Comparison of ENCODE assay signal across 13 mouse cellular contexts in the genomic region with DNA sequence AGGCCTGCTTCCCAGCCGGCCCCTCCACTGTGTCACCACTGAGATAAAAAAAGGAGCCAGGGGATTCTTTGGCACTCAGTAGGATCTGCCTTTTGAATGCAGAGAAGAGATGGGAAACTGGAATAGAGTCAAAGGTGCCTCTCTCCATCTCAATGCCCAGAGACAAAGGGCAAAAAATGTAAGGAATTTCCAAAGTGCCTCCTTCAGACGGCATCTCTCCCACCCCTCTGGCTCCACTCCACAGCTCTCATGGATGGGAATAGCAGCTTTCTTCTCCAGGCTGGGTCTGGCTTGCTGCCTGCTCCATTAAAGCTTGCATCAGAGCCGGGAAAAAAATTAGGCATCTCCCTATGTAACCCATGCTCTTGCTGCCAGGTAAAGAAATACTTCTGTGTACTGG. TPM values are rescaled to one million over a fixed set of nuclear protein-coding genes. Genes with fewer than 3 reads are reported as not detected.
A peak's percentile ranks its signal among the peaks of the same experiment; 100 is the strongest.
DNase-seq lines count a peak whose midpoint lies in the region; ATAC-seq lines count a peak whose summit lies in the region.
"Had no signal": no experiment of that assay in that cellular context is flagged by ENCODE, and none has a peak within 500 bp of the region (broad histone marks: within the 10 kb centered on the region; RNA-seq: fewer than 3 reads in every experiment).

No protein-coding gene starts in this region.

- no peaks in the 10 kb centered on the region for H3K9me3 ChIP-seq in lung, embryonic 15.5 days
- no peaks in the 10 kb centered on the region for H3K9me3 ChIP-seq in hindbrain, embryonic 14.5 days (ENCODE audit: control insufficient read depth, low read length)
- H3K9me3 ChIP-seq: embryonic facial prominence, embryonic 15.5 days; liver, embryonic 13.5 days had no signal

- no peaks in the 10 kb centered on the region for H3K36me3 ChIP-seq in lung, embryonic 15.5 days
- no peaks in the 10 kb centered on the region for H3K36me3 ChIP-seq in hindbrain, embryonic 14.5 days (replicated peaks; ENCODE audit: control insufficient read depth, insufficient read depth)
- H3K36me3 ChIP-seq: embryonic facial prominence, embryonic 15.5 days; liver, embryonic 13.5 days had no signal

- H3K4me3 ChIP-seq in lung, embryonic 15.5 days = no peak overlapping the region
- no peak overlapping the region for H3K4me3 ChIP-seq in hindbrain, embryonic 14.5 days (replicated peaks; ENCODE audit: low read length)
- H3K4me3 ChIP-seq: embryonic facial prominence, embryonic 15.5 days; liver, embryonic 13.5 days had no signal

- H3K4me1 ChIP-seq in lung, embryonic 15.5 days = peaks cover 67% of the 10 kb centered on the region
- peaks cover 18% of the 10 kb centered on the region for H3K4me1 ChIP-seq in hindbrain, embryonic 14.5 days (replicated peaks; ENCODE audit: control insufficient read depth, insufficient read depth, low read length)

- H3K4me2 ChIP-seq in lung, embryonic 15.5 days = no peak overlapping the region
- no peak overlapping the region for H3K4me2 ChIP-seq in hindbrain, embryonic 14.5 days (replicated peaks)
- H3K4me2 ChIP-seq: embryonic facial prominence, embryonic 15.5 days; liver, embryonic 13.5 days had no signal

- no peak for DNase-seq in frontal cortex, postnatal 10 days (ENCODE audit: low spot score in 2 of 2)
- DNase-seq in lung, postnatal 36 days = no peak
- DNase-seq in hindbrain, embryonic 14.5 days (ENCODE audit: low spot score) = peak; percentile 35
- DNase-seq in right cerebral cortex, postnatal 25 days = peak; percentile 34
- no peak for DNase-seq in ovary, adult 18-20 months (ENCODE audit: low spot score)
- DNase-seq in spleen, adult 12 weeks (ENCODE audit: low spot score) = no peak
- DNase-seq: adrenal gland, postnatal 10 days; liver, embryonic 13.5 days; thymus, postnatal 4 days had no signal

- H3K27ac ChIP-seq in lung, embryonic 15.5 days = peak overlapping the region; percentile 81
- H3K27ac ChIP-seq in hindbrain, embryonic 14.5 days = no peak overlapping the region
- H3K27ac ChIP-seq: embryonic facial prominence, embryonic 15.5 days; liver, embryonic 13.5 days had no signal

- peak; percentile 75 for ATAC-seq in frontal cortex, adult (ENCODE audit: low TSS enrichment)
- 0 out of 2 replicates have a peak, but pooled peaks have one; percentile 19 for ATAC-seq in lung, embryonic 15.5 days (ENCODE audit: borderline replicate concordance, extremely low read depth, low FRiP score, low TSS enrichment)
- ATAC-seq in hindbrain, embryonic 14.5 days (ENCODE audit: low FRiP score) = peak; percentile 19; the same call in 1 of the 2 replicates
- ATAC-seq: intestine, postnatal 0 days had no signal

- no peaks in the 10 kb centered on the region for H3K27me3 ChIP-seq in lung, embryonic 15.5 days
- H3K27me3 ChIP-seq in hindbrain, embryonic 14.5 days (ENCODE audit: control insufficient read depth, insufficient read depth, low read length) = no peaks in the 10 kb centered on the region
- H3K27me3 ChIP-seq: embryonic facial prominence, embryonic 15.5 days; liver, embryonic 13.5 days had no signal

- 15% methylated on average over 3 of the region's 3 CpGs for WGBS in lung, embryonic 15.5 days
- 9% methylated on average over 3 of the region's 3 CpGs for whole genome bisulfite sequencing in hindbrain, embryonic 14.5 days

- no peak overlapping the region for H3K9ac ChIP-seq in lung, embryonic 15.5 days
- no peak overlapping the region for H3K9ac ChIP-seq in hindbrain, embryonic 14.5 days
- H3K9ac ChIP-seq: embryonic facial prominence, embryonic 15.5 days; liver, embryonic 13.5 days had no signal

RNA-seq across cellular contexts. Expression of gene Podxl, which starts 37.4 kb away (rescaled TPM):
- 33.6 and 37.0 TPM in 2 replicates for polyA plus RNA-seq in lung, embryonic 15.5 days (2015; fragmentation: Nextera tagmentation; extraction: Ambion mirVana)
- 8.7 and 9.8 TPM in 2 replicates for polyA plus RNA-seq in hindbrain, embryonic 14.5 days (2014; fragmentation: Nextera tagmentation; extraction: Ambion mirVana)

Comparison
In these comparisons a context has a peak if more than half of its experiments do, and no peak if none do; other contexts are left out.
1. ATAC-seq: peak in every context shown above with its lines; median percentile 75 in frontal cortex, adult; 19 in lung, embryonic 15.5 days; 19 in hindbrain, embryonic 14.5 days.
2. DNase-seq: peak in hindbrain, embryonic 14.5 days (single experiment) and right cerebral cortex, postnatal 25 days (single experiment); none in frontal cortex, postnatal 10 days (0 of 2), lung, postnatal 36 days (single experiment), ovary, adult 18-20 months (single experiment) and spleen, adult 12 weeks (single experiment).